Mouse (Mus musculus) lung, postnatal 4 days (tissue): Measurements from ENCODE around the gene Nme9.
A peak's percentile ranks its signal among the peaks of the same experiment; 100 is the strongest.

Experiments
- DNase-seq, 2 experiments: peaks; one replicate each; pipeline ENCODE4 v3.0.0; 2021

Gene Nme9

GRCm38 (mm10) chr9:99437031-99437764 is 14.1 kb upstream of the Nme9 start, which contains the start of gene Mras:
Gene Mras (minus strand): TSS chr9:99437381.
- DNase-seq, result no peak

DNA sequence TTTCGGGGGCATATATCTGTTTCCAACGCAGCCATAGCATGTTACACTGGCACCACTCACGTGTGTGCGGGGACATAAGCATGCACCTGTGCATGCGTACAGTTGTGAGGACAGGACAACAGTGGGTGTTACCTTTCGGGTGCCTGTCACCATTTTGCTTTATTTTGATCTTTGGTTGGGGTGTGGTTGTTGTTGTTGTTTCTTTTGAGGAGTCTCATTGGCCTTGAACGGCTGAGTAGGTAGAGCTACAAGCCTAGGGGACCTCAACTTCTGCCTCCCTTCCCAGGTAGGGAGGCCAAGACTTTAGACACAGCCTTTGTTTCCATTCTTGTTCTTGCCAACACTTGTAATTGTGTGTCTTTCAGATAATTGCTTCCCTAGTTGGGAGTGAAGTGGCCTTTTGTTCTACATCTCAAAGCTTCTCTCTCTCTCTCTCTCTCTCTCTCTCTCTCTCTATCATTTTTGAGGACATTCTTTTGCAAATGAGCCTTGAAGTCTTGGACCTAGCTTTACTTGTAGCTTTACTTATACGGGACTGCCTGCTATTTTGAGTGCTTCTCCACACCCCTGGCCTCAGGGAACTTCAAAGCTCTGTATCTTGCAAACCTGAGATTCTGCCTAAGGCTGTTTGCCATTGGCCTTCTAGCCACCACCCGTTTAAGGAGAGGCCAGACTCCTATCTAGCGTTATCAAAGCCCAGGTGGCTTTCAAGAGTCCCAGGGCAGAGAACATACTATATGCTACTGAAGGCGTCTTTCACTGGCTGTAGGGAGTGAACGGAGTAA is 13.3 kb upstream of the Nme9 start:
- DNase-seq, result no peak

DNA sequence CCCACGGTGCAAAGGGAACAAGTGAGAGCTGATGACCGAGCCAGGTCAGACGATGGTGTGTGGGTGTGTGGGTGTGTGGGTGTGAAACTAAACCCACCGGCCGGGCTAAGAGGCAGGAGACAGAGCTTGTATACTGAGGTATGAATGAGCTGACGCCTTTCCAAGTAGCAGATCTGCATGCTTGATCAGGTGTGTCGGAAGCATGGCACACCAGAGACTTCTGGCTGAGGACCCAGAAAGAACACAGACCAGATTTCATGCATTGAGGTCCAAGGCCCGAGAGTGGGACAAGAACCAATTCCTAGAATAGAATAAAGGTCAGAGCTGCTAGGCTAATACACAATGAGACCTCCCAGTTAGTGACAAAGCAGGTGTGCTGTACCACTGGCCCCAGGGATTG is 12.2 kb upstream of the Nme9 start:
- DNase-seq, result no peak

DNA sequence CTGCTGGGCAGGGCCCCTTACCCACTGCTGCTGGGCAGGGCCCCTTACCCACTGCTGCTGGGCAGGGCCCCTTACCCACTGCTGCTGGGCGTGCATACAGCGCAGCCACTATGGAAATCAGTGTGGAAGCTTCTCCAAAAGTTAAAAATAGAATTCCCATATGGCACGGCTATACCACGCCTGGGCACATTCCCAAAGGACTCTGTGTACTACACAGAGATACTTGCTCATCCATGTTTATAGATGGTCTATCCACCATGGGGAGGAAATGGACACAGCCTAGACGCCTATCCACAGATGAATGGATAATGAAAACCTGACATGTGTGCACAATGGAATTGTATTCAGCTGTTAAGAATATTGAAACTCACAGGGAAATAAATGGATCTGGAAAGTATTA is 10.3 kb upstream of the Nme9 start:
- DNase-seq, result no peak

GRCm38 (mm10) chr9:99441647-99442433 is 9.4 kb upstream of the Nme9 start:
- DNase-seq, result no peak

- DNase-seq, result peak in 1 of 2 experiments; percentile 26
Observed at GRCm38 (mm10) chr9:99444590-99445178, 6.6 kb upstream of the Nme9 start.

DNA sequence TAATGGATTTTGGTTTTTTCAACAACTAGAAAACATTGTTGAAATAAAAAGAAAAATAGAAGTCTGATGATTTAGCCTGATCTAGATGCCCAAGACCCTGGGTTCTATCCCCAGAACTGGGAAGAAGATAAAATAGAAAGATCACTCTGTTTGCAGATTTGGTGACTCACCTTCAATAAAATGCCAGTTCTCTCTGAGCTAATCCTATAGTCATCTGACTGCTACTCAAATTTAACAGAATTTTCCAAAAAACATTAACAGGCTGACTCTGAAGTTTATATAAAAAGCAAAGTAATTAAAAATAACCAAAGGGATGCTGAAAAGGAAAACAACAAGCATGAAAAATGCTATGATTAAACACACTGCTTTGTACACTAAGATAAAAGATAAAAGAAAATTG is 5.0 kb upstream of the Nme9 start:
- DNase-seq, result no peak

- no peak for DNase-seq
Observed at GRCm38 (mm10) chr9:99447323-99447722, 4.0 kb upstream of the Nme9 start.

DNA sequence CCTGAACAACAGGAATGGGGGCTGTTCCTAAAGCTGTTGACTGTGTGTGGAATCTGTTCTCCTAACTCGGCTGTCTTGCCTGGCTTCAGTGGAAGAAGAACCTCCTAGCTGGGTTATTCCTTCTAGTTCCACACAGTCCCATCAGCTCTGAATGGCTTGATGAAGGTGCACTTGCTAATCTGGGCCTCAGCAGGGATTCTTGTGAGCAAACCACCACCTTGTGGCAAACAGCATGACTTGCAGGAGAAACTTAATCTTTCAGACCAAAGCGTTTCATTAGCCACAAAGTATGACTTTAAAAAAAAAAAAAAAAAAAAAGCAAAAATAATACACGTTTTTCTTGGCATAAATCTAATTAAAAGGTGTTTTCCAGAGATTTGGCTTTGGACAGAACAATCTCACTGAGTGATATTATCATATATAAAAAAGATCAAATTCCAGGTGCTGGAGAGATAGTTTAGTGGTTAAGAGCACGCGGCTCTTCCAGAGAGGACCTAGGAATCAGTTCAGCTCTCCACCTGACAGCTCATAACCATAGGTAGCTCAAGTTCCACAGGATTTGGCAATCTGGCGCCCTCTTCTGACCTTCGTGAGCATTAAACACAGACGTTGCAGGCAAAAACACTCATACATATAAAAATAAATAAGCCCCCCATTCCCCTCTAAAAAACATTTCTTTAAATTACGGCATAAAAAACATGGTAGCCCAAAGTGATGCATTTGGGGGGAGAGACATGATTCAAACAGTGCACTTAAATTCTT is 1.2 kb upstream of the Nme9 start:
- DNase-seq, result no peak

- DNase-seq, result no peak
Observed at GRCm38 (mm10) chr9:99454211-99454610, 2.9 kb downstream of the Nme9 start.

GRCm38 (mm10) chr9:99458529-99459208 is 7.4 kb downstream of the Nme9 start:
- DNase-seq, result peak; percentile 38 to 67

GRCm38 (mm10) chr9:99459730-99460129 is 8.5 kb downstream of the Nme9 start:
- no peak for DNase-seq

- DNase-seq, result no peak
Observed at GRCm38 (mm10) chr9:99464876-99465275, 13.6 kb downstream of the Nme9 start.

- DNase-seq, result no peak
Observed at GRCm38 (mm10) chr9:99468572-99468971, 17.3 kb downstream of the Nme9 start.

- no peak for DNase-seq
Observed at GRCm38 (mm10) chr9:99469681-99470273, 18.5 kb downstream of the Nme9 start.

- DNase-seq, result no peak
Observed at GRCm38 (mm10) chr9:99470347-99471092, 19.2 kb downstream of the Nme9 start.

DNA sequence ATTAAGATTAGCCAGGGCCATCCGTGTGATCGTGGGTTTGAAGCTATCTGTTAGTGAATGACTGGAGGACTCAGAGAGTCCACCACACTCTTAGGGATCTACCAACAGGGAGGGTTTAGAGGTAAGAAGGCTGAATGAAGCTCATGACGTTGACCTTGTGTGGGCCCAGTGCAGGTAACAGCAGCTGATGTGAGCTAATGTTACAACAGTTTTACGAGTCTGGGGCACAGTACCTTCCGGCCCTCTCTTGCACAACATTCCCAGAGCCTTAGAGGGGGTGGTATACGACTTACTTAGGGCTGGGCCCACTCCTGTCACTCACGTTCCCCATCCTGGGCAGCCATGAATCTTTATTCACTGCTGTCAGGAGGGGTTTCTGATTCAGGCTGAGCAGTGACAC is 20.1 kb downstream of the Nme9 start:
- no peak for DNase-seq

DNA sequence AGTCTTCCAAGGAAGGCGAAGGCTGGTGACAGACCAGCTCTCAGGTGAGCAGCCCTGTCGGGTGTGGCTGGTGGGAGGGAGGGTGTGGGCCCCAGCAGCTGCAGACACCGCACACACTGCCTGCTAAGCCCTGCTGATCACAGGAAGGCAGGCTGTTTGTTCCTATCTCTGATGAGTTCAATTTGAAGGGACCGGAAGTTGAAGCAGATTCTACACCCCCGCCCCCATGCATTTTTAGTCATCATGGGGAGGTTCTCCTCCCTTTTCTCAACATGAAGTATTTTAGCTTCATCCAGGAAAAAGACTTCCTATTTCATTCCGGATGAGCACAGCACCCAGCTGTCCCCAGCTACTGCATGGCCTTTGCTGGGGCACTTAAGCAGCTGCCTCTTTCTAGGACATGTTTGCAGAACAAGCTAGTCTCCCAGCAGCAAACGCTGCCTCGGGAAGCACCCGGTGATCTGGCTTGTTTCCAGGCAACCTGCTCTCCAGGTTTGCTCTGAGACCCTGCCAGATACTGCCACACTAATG is 28.0 kb downstream of the Nme9 start:
- DNase-seq, result peak in 1 of 2 experiments; percentile 35

DNA sequence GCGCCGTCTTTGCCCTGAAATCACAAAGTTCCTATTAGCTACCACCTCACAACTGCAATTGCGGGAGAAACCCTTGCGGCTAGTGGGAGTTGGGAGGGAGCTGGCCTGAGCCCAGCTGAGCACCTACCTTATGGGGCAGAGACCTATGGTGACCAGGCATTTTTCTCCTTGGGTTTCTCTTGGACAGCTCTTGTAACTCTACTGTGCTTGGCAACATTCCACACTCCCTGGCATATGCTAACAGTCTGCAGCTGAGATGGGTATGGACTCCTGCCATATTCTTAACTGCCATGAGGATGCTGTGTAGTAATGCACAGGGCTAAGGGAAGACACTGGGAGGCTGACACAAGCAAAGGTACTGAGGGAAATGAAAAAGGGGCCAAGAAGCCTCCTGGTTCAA is 29.5 kb downstream of the Nme9 start:
- DNase-seq, result no peak

DNA sequence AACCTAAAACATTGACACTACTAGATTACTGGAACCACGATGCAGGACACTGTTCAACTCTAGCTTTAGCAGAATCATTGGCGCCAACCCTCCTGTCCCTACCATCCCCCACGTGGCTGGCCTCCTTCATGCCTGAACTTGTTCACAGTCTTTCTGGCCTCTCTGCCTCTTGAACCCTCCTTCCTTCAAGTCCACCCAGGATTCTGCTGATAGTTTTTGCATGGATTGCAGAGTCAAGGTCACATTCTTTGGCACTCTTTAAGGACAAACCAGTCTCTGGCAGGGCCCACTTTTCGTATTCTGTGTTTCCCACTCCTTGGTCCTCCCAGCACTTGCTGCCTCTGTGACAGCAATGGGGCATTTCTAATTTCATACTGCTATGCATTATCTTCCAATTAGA is 31.9 kb downstream of the Nme9 start:
- no peak for DNase-seq
